Mouse (Mus musculus) embryonic facial prominence, embryonic 14.5 days (tissue): Measurements from ENCODE around the gene Svs5. TPM values are rescaled to one million over a fixed set of nuclear protein-coding genes. Genes with fewer than 3 reads are reported as not detected.

Source experiments
- ATAC-seq: fragments of 200-750 bp; cut with Nextera tagmentation; 2 replicates; pipeline ENCODE4 v1.8.0; 2017; ENCODE audit warnings: low read depth, moderate number of reproducible peaks, moderate TSS enrichment
- DNase-seq: peaks from one replicate; pipeline ENCODE4 v3.0.0-alpha.2; 2015; ENCODE audit warnings: low spot score
- H3K27ac ChIP-seq: fragments of 300-500 bp; sonication (generic); replicated peaks from 2 replicates; pipeline ENCODE4 v1.5.1; 2014; ENCODE audit warnings: low read depth, mild to moderate bottlenecking, low read length, moderate library complexity
- H3K27me3 ChIP-seq: fragments of 300-500 bp; sonication (generic); replicated peaks from 2 replicates; pipeline ENCODE4 v1.6.1; 2014; ENCODE audit warnings: low read length; ENCODE audit not compliant: control insufficient read depth, insufficient read depth
- H3K36me3 ChIP-seq: fragments of 300-500 bp; sonication (generic); 2 replicates; pipeline ENCODE4 v1.6.1; 2014; ENCODE audit warnings: low read length, mixed read lengths; ENCODE audit not compliant: control insufficient read depth, insufficient read depth
- H3K4me1 ChIP-seq: fragments of 300-500 bp; sonication (generic); 2 replicates; pipeline ENCODE4 v1.6.1; 2014; ENCODE audit warnings: antibody characterized with exemption, low read length; ENCODE audit not compliant: control insufficient read depth, insufficient read depth
- H3K4me2 ChIP-seq: fragments of 300-500 bp; sonication (generic); 2 replicates; pipeline ENCODE4 v1.6.1; 2014; ENCODE audit warnings: low read depth, mild to moderate bottlenecking, low read length, moderate library complexity, mixed read lengths
- H3K4me3 ChIP-seq: fragments of 300-500 bp; sonication (generic); 2 replicates; pipeline ENCODE4 v1.5.1; 2014; ENCODE audit warnings: low read depth, mild to moderate bottlenecking, low read length
- H3K9ac ChIP-seq: fragments of 300-500 bp; sonication (generic); 2 replicates; pipeline ENCODE4 v1.6.1; 2014; ENCODE audit warnings: low read depth, mild to moderate bottlenecking, low read length, moderate library complexity, mixed read lengths
- H3K9me3 ChIP-seq: fragments of 300-500 bp; sonication (generic); 2 replicates; pipeline ENCODE4 v1.6.1; 2016; ENCODE audit warnings: low read length; ENCODE audit not compliant: control insufficient read depth
- WGBS: fragments of 180-500 bp; shearing (Covaris S2); extraction: QIAGEN DNeasy Blood & Tissue Kit; methylation state at CpG from one replicate; pipeline ENCODE4 v1.1.7; 2014; 5-methylcytosine and 5-hydroxymethylcytosine counted together
- polyA plus RNA-seq: library from polyadenylated mRNA; unstranded; fragments of >200 nt; fragmentation: Nextera tagmentation; extraction: Ambion mirVana; gene quantifications from 2 replicates; pipeline ENCODE4 v1.2.1, GENCODE M21; 2014

Svs5 gene
- polyA plus RNA-seq, 1 experiment from 2014 or later, result not detected

DNA sequence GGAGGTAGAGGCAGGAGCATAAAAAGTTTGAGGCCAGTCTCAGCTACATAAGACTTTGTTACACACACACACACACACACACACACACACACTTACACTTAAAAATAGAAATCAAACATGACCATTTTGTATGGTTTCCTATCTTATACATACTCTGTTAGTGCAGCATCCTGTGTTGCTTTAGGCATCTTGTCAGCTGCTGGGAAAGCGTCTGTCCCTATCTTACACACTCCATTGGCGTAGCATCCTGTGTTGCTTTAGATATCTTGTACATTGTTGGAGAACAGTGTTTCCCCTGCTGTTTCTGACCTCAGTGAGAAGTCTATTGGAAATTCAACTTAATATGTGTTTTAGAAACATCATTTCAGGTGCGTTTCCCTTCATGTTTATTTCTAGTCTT lies 20.2 kb downstream of the Svs5 start:
- no peaks in the 10 kb centered on the region for H3K4me1 ChIP-seq
- H3K4me2 ChIP-seq, result no peak overlapping the region
- no peak overlapping the region for H3K27ac ChIP-seq
- no peak overlapping the region for H3K9ac ChIP-seq
- no peaks in the 10 kb centered on the region for H3K27me3 ChIP-seq
- no peak for ATAC-seq
- H3K4me3 ChIP-seq, result no peak overlapping the region
- DNase-seq, result no peak
- peaks cover 5% of the 10 kb centered on the region; the same call in 1 of the 2 replicates for H3K9me3 ChIP-seq
- 81% methylated on average over 3 of the region's 3 CpGs for WGBS
- no peaks in the 10 kb centered on the region for H3K36me3 ChIP-seq

DNA sequence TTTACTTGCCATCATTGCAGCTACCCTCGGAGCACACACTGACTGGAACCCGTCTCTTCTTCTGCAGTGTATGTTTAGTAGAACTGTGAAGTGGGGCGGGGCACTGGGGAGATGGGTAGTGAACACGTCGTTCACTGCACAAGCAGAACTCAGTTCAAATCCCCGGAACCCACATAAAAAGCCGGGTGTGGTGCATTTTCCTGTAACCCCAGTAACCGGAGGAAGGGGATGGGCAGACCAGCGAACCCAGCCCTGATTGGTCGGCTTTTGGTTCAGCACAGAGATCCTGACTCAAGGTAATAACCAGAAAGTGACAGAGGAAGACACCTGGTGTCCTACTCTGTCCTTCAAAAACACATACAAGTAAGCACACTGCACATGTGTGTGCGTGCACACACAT lies 20.8 kb downstream of the Svs5 start:
- no peak for ATAC-seq
- no peaks in the 10 kb centered on the region for H3K27me3 ChIP-seq

DNA sequence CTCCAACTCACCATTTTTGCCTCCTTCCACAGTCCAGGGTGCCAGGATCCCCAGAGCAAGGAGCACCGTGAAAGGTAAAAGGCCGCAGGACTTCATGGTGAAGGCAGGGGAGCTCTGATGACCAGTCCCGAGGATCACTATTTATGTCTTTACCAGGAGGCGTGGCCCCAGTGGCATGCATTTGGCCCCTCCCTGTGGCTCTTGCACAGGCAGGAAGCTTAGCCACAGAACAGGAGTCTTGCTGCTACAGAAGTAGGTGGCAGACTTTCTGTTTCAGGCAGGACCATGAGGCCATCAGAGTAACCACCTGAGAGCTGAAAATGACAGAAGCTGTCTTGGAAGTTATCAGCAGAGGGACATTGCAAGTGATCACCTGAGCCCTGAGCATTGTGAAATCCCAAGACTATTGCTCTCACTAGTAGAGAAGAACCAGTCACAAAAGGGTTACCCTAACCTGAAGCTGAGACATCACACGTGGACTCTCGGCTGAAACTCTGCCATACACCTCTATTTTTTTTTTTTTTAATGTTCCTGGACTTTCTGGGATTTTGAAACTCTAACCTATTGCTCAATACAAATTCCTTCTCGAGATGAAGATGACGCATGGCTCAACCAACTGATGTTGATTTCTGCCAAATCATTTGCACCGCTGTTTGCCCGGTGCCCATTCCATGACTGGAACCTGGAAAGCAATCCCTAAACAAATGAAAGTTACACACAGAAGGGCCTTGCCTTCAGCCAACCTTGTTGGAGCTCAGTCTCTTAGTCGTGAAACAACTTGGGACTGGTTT lies 23.8 kb downstream of the Svs5 start:
- ATAC-seq, result no peak
- Histone ChIP-seq H3K27ac (no peak overlapping the region), H3K9ac (no peak overlapping the region), H3K4me2 (no peak overlapping the region), H3K27me3 (no peaks in the 10 kb centered on the region), H3K9me3 (no peaks in the 10 kb centered on the region), H3K4me3 (no peak overlapping the region), H3K4me1 (no peaks in the 10 kb centered on the region), H3K36me3 (no peaks in the 10 kb centered on the region)
- DNase-seq, result no peak
- 71% methylated on average over 11 of the region's 11 CpGs for WGBS

More for the DNA sequence above, 20.8 kb downstream of the Svs5 start:
- Histone ChIP-seq H3K9me3 (peaks cover 5% of the 10 kb centered on the region; the same call in 1 of the 2 replicates), H3K27ac (no peak overlapping the region), H3K9ac (no peak overlapping the region), H3K4me3 (no peak overlapping the region), H3K4me1 (no peaks in the 10 kb centered on the region), H3K36me3 (no peaks in the 10 kb centered on the region), H3K4me2 (no peak overlapping the region)
- no peak for DNase-seq
- 85% methylated on average over 11 of the region's 11 CpGs for WGBS

DNA sequence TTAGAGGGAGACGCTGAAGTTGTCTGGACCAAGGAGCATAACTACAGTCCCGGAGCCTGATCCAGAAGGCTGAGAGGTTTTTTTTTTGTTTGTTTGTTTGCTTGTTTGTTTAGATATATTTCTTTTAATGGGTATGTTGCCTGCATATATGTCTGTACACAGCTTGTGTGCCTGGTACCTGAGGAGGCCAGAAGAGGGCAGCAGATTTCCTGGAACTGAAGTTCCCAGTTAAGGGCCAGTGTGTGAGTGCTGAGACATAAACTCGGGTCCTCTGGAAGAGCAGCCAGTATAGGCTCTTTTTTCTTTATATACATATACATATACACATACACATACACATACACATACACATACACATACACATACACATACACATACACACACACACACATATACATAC lies 25.8 kb downstream of the Svs5 start:
- H3K27ac ChIP-seq, result no peak overlapping the region
- H3K9me3 ChIP-seq, result no peaks in the 10 kb centered on the region
- no peak for ATAC-seq
- no peaks in the 10 kb centered on the region for H3K27me3 ChIP-seq
- no peaks in the 10 kb centered on the region for H3K36me3 ChIP-seq
- whole genome bisulfite sequencing, result 80% methylated on average over 3 of the region's 3 CpGs
- H3K4me3 ChIP-seq, result no peak overlapping the region
- DNase-seq, result no peak
- H3K4me1 ChIP-seq, result no peaks in the 10 kb centered on the region
- no peak overlapping the region for H3K4me2 ChIP-seq
- H3K9ac ChIP-seq, result no peak overlapping the region

DNA sequence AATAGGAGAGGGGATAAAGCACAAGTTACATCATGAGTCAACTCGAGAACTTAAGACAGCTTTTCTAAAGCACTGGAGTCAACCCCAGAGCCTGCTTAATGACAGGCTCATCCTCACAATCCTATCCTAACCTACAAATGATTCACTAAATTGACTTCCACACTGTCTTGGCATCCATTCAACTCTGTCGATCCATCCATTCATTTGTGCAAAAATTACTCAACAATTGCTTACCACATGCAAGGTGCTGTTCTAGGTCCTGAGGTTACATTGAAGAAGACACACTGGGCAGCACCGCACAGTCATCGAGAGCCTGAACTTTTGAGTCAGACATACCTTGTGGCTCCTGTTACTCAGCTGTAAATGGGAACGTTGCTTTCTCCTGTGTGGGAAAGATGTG lies 26.5 kb downstream of the Svs5 start:
- H3K4me1 ChIP-seq, result no peaks in the 10 kb centered on the region
- 80% methylated on average over 5 of the region's 5 CpGs for WGBS
- no peak overlapping the region for H3K27ac ChIP-seq
- H3K4me2 ChIP-seq, result no peak overlapping the region
- H3K9me3 ChIP-seq, result no peaks in the 10 kb centered on the region
- no peaks in the 10 kb centered on the region for H3K36me3 ChIP-seq
- no peaks in the 10 kb centered on the region for H3K27me3 ChIP-seq
- DNase-seq (no peak), ATAC-seq (no peak)
- no peak overlapping the region for H3K4me3 ChIP-seq
- no peak overlapping the region for H3K9ac ChIP-seq

DNA sequence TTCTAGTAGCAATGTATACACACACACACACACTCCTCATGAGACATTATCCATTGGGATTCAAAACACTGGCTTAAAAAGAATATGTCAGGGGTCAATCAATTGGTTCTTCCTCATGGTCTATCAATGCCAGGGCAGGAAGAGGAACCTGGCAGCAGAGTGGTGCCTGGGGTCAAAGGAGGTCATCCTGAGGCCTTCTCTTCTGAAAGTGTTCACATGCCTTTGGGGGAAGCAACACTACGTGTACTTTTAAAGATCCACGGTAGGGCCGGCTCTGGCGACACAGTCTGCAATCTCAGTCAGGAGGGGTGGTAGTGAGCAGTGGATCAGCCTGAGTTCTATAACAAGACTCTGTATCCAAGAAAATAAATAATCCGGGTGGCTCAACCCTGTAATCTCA lies 27.1 kb downstream of the Svs5 start:
- ATAC-seq (no peak), DNase-seq (no peak)
- Histone ChIP-seq H3K4me3 (no peak overlapping the region), H3K4me2 (no peak overlapping the region), H3K4me1 (no peaks in the 10 kb centered on the region), H3K9me3 (no peaks in the 10 kb centered on the region), H3K27ac (no peak overlapping the region), H3K9ac (no peak overlapping the region), H3K27me3 (no peaks in the 10 kb centered on the region), H3K36me3 (no peaks in the 10 kb centered on the region)
- WGBS, result 59% methylated on average over 5 of the region's 5 CpGs

DNA sequence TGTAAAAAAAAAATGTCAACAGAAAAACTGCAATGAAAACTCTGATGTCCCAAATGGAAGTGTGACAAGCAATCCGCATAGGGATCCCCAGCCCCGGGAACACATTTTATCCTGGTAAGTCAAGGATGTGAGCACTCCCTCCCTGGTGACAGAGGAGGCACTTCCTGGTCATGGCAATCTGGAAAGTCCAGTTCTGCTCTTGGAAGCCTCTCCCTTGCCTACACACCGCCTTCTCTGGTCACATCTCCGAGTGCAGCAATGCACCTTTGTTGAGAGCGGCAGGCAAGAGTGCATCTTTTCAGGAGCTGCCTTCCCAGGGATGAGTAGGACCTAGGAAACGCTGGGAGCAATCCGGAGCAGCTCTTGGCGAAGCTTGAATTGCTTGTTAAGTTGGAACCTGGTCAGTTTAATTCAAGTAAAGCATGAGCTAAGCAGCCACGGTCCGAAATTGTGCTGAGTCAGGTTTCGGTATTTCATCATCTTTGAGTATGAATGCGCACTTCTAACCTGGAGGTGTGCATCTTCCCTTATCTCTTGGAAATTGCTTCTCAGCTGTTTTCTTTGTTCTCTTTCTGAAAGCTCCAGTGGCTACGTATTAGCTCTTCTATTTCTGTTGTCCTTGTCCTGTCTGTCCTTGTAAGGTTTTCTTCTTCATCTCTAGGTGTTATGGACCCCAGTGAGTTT lies 28.6 kb downstream of the Svs5 start:
- H3K27me3 ChIP-seq, result no peaks in the 10 kb centered on the region
- no peaks in the 10 kb centered on the region for H3K9me3 ChIP-seq
- no peaks in the 10 kb centered on the region for H3K4me1 ChIP-seq
- no peak for DNase-seq
- H3K36me3 ChIP-seq, result no peaks in the 10 kb centered on the region
- H3K4me2 ChIP-seq, result no peak overlapping the region
- H3K9ac ChIP-seq, result no peak overlapping the region
- no peak overlapping the region for H3K4me3 ChIP-seq
- 29% methylated on average over 13 of the region's 13 CpGs for WGBS
- H3K27ac ChIP-seq, result no peak overlapping the region
- ATAC-seq, result no peak

DNA sequence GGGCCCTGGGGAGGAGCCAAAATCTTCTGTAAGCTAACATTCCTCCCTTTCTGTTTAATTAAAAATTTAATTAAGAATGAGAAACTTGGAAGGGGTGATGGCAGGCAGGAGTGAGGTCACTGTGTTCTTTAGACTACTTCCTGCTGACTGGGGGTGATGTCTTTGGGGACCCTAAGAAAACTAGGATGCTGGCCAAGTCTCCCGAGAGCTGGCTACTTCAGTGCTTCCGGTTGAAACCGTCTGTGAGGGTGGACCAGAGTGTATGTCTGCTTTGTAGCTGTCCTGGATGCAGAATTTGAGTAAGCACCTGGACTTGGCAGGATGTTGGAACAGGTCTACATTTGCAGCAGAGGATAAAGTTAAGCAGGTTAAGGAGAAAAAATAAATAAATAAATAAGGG lies 34.4 kb downstream of the Svs5 start:
- H3K27me3 ChIP-seq, result no peaks in the 10 kb centered on the region
- H3K9me3 ChIP-seq, result no peaks in the 10 kb centered on the region
- no peaks in the 10 kb centered on the region; the same call in 1 of the 2 replicates for H3K4me1 ChIP-seq
- WGBS, result 33% methylated on average over 3 of the region's 3 CpGs
- ATAC-seq (no peak), DNase-seq (no peak)
- H3K36me3 ChIP-seq, result no peaks in the 10 kb centered on the region
- H3K27ac ChIP-seq, result no peak overlapping the region
- H3K4me3 ChIP-seq, result no peak overlapping the region
- H3K9ac ChIP-seq, result no peak overlapping the region
- H3K4me2 ChIP-seq, result no peak overlapping the region
